Mouse (Mus musculus): ENCODE results near the gene Igtp. TPM values are rescaled to one million over a fixed set of nuclear protein-coding genes. Genes with fewer than 3 reads are reported as not detected.
"Not testable (repeated sequence)": the region's sequence is repeated elsewhere in the genome, so short reads cannot be mapped to it uniquely, and the experiment has no call there.

Igtp gene
- total RNA-seq (2021): 1 to 10 TPM; 2.1 TPM
- long read RNA-seq, experiment 1, partial matches to known transcripts: 0 of 3 reads
- long read RNA-seq, experiment 1, other reads (novel, unspliced or antisense): 1 of 3 reads
- long read RNA-seq, experiment 2, partial matches to known transcripts: 0 of 2 reads
- long read RNA-seq, experiment 2, other reads (novel, unspliced or antisense): 0 of 2 reads

DNA sequence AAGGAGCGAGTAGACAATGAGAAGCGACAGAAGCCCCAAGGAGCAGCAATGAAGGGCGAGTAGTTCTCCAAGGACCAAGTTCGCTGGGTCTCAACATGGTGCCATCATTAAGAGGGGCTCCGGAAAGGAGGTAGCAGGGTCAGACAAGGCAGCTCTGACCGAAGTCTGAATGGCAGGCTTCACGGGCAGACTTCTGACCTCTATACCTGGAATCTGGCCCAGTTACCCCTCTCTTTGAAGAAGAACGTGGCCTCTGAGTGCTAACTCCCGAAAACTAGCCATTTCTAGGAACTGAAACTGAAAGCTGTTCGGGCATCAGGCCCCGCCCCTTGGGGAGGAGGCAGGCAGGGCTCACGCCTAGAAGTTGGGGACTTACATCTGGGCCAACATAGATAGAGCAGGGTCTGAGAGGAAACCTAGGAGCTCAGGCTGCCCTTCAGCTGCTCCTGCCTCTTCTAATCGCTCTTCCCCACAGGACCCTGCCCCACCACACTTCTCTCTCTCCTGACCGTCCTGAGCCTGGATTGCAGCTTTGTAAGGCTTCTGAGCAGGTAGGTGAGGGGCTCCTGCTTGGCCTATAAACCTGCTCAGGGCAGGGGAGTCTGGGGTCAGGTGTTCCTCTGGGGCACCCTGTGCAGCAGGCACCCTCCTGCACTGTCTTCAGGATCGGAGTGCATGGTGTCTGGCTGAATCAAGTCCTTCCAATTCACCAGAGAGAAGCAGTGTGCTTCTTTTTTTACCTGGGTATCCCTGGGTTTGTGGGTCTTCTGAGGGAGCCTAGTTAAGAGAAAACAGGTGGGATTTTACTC, at the start of gene Igtp, which contains the start of gene Irgm2:
Gene Igtp (plus strand): TSS at position 328 of the 809 bp plus-strand sequence.
Gene Irgm2 (plus strand): TSS at position 390 of the 809 bp plus-strand sequence.
- intact Hi-C loops (cut with DNase I): not testable (repeated sequence)
- DNase-seq (ENCODE audit: low spot score in 2 of 2): peak; percentile 49

DNA sequence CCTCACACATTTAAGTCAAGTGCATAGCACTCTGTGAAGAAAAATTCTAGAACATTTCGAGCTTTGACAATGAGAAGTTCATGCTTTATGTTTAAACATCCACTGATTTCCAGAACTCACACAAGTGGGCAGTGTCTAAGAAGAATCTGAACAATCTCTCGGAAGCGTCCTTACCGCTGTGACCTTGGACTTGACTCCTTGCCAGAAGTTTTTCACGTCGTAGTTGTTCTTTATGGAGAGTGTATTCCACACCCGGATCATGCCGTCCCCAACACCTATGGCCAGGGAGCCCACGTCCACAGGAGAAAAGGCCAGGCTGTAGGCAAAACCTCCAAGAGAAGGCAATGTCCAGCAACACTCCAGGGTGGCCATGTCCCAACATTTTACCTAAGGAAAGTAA, 43.9 kb upstream of the Igtp start:
- intact Hi-C loops (cut with DNase I): no loop called here

DNA sequence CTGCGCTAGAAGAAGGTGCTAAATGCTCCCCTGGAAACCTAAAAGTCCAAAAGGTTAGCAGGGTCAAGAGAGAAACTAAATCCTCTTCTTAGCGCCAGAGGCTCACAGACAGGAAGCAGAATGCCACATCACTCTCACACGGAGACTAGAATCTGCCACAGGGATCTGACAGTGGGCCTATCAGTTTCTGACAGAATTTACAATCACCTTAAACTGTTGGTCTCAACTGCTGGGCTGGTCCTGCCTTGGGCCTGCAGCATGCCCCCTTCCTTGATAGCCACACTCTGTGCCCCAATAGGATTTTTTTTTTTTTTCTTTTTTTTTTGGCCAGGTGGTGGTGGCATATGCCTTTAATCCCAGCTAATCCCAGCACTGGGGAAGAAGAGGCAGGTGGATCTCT, 42.5 kb upstream of the Igtp start:
- DNase-seq (ENCODE audit: low spot score in 2 of 2): no peak
- intact Hi-C loops (cut with DNase I): no loop called here

More for the DNA sequence above, 43.9 kb upstream of the Igtp start:
- no peak for DNase-seq (ENCODE audit: low spot score in 2 of 2)

DNA sequence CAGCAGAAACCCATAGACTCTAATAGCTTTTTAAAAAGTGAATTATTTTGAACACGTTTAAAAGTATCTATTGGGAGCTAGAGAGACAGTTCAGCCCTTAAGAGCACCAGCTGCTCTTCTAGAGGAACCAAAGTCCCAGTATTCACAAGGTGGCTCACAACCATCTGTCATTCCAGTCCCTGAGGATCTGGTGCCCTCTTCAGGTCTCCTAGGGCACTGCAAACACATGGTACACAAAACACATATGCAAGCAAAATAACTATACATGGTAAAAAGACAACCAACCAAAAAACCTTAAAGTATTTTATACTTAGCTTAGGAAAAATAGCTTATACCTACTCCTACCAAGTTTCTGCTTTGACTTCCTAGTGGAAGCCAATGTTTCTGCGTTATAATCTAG, 34.3 kb upstream of the Igtp start:
- intact Hi-C loops (cut with DNase I): no loop called here
- no peak for DNase-seq (ENCODE audit: low spot score in 2 of 2)

DNA sequence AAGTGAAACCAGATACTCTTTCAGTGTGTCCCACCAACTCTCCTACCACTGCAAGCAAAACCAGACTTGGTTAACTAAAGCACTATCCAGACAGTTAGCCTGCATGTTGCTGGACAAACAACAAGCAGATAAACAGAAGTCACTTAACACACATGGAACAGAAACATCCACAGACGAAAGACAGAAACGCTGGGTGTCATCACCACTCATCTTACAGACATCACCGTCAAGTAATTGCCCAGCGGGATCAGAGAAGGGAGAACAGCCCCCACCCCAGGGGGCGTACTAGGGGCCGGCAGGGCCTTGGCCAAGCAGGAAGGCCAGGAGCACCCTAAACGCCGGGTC, 31.6 kb upstream of the Igtp start:
- no peak for DNase-seq (ENCODE audit: low spot score in 2 of 2)
- intact Hi-C loops (cut with DNase I): no loop called here

DNA sequence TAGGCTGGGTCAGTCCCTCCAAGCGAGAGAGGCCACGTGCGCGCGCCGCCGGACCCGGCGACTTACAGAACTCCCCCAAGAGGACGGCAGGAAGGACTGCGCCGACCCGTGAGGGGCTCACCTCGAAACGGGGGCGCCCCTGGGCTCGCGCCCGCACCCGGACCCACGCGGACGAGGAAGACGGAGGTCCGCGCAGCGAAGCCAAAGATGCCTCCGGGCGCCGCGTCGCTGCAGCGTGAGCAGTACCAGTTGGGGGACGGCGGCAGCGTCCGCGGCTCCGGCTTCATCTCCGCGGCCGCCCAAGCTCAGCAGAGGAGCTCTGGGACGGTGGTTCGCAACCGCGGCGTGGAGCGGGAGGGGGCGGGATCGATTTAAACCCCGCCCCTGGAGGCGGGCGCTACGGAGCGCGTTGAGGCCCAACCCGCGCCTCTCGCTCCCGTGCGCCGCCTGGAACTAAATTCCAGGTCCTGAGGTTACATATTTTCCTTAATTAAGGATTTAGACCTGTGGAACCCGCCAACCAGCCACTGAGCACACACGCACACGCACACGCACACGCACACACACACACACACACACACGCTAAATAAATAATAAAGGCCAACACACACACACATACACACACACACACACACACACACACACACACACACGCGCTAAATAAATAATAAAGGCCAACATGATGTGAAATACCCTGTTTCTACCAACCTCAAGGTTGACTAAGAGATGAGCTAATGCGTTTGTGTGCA, 31.0 kb upstream of the Igtp start, which contains the start of gene Gemin5:
Gene Gemin5 (minus strand): TSS at position 373 of the 749 bp plus-strand sequence.
- DNase-seq (ENCODE audit: low spot score in 2 of 2): peak; percentile 80 to 88
- intact Hi-C loops (cut with DNase I): no loop called here

DNA sequence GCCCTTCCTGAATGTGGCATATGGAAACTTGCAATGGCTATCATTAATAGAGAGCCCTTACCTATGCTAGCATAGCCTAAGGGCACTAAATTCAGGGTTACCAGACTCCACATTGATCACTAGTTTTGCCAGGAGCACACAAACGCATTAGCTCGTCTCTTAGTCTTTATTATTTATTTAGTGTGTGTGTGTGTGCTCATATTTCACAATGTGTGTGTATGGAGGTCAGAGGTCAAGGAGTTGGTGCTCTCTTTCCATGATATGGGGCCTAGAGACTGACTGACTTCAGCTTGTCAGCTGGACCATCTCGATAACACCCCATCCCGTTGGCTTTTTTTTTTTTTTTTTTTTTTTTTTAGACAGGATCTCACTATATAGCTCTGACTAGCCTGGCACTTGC, 29.7 kb upstream of the Igtp start:
- intact Hi-C loops (cut with DNase I): loop anchor here (5.0 kb wide), 1 partner anchor 133 kb away; no protein-coding TSS in a partner anchor
- no peak for DNase-seq (ENCODE audit: low spot score in 2 of 2)

DNA sequence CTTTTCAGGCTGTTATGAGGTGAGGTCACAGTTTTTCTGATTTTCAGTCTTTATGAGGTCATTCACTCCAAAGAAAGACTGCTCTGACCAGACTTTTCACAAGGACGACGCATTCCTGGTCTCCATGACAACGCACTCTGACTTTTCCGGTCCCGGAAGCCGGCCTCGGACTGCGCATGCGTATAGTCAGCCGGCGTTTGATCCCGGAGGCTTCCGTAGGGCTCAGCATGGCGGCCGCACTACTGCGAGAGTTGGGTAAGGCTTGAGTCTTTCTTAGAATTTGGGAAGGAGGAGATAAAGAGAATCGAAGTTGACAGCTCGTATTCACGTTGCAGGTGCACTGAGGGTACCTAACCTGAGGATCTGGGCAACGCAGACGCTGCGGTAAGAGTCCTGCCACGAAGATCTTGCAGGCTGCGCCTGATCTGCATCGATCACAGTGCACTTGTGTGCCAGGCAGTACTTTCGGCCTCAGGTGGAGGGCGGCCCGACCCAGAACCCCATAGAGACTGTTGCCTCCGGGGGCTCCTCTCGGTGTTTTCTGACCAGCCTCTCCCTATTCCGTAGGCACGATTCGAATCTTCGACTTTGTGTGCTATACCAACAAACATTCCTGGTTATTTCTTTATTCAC, 27.8 kb upstream of the Igtp start, which contains the start of gene Mrpl22:
Gene Mrpl22 (plus strand): TSS at position 203 of the 633 bp plus-strand sequence.
- DNase-seq (ENCODE audit: low spot score in 2 of 2): peak; percentile 95 to 98
- intact Hi-C loops (cut with DNase I): loop anchor here (5.0 kb wide), 1 partner anchor 131 kb away; no protein-coding TSS in a partner anchor

DNA sequence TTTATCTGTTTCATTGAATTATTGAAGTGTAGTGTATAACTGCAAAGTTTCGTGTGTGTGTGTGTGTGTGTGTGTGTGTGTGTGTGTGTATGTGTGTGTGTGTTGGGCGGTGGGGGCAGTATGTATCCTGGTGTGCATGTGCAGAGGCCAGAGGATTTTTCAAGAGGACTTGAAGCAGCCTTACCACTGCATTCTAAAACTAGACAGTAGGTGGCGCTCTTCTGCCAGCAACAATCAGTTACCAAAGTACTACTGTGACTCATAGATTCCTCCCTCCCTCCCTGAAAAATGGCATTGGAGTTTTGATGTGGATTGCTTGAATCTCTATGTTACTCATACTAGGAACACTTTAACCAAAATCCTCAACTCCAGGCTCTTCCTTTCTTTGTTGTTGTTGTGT, 19.8 kb upstream of the Igtp start:
- intact Hi-C loops (cut with DNase I): loop anchor here (2.0 kb wide), 1 partner anchor 45 kb away; no protein-coding TSS in a partner anchor
- DNase-seq (ENCODE audit: low spot score in 2 of 2): peak; percentile 93 to 95

DNA sequence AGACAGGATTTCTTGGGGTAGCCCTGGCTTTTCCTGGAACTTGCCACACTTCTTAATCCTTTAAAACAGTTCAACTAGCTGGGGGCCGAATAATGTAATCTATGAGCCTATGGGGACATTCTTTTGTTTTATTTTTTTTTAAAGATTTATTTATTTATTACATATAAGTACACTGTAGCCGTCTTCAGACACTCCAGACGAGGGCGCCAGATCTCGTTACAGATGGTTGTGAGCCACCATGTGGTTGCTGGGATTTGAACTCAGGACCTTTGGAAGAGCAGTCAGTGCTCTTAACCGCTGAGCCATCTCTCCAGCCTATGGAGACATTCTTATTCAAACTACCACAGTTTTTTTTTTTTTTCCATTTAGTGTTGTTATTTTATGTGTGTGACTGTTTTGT, 19.4 kb upstream of the Igtp start:
- not testable (repeated sequence) for DNase-seq (ENCODE audit: low spot score in 2 of 2)
- intact Hi-C loops (cut with DNase I): loop anchor here (2.0 to 10.0 kb wide), 2 partner anchors 45 to 315 kb away; partner anchors contain the start of gene Olfr332

DNA sequence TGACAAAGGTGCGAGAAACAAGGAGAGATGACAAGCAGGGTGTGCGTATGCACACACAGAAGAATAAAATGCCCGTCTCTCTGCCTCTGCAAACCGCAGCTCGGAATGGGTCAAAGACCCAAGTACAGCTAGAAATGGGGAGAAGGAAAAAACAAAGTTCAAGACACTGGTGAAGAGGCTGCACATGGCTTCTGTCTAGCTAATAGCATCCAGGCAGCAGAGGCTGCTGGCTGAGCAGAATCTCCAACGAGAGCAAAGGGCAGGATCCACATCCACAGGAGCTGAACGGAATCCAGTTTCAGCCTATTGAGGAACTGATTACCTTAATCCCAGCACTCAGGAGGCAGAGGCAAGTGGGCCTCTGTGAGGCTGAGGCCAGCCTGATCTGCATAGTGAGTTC, 18.6 kb upstream of the Igtp start:
- intact Hi-C loops (cut with DNase I): loop anchor here (10.0 kb wide), 1 partner anchor 314 kb away; the partner anchor contains the start of gene Olfr332
- DNase-seq (ENCODE audit: low spot score in 2 of 2): no peak

DNA sequence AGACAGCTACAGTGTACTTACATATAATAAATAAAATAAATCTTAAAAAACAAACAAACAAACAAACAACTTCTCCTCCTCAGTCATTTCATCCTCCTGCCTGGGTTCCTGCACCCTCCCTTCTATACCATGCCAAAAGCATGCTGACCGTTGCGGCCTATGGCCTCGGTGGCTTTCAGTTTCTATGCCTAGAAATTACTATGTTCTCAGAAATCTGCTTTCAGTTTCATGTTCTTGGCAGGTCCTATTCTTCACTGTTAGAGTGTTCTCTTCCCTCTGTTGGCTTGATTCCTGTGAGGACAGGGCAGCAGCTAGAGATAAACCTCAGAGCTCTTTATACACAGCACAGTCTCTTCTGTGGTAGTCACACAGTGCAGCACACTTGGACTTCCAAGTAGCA, 15.8 kb upstream of the Igtp start:
- intact Hi-C loops (cut with DNase I): loop anchor here (10.0 kb wide), 1 partner anchor 311 kb away; the partner anchor contains the start of gene Olfr332
- no peak for DNase-seq (ENCODE audit: low spot score in 2 of 2)

DNA sequence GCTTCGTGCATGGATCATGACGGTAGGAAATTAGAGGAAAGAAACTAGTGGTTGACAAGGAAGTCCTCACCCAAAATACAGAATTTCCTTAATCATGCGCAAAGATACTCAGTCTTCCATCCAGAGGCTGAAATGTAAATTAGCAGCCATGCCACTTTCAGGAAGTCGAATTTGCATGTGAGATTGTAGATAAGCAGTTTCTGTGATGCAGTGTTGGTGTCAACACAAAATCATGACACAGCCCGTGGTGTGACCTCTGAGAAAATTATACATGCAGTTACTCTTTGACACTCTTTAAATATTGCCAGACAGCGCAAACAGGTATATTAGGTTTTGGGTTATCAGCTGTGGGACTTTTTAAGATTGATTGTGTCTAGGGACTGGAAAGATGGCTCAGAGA, 9.7 kb upstream of the Igtp start:
- intact Hi-C loops (cut with DNase I): loop anchor here (10.0 kb wide), 1 partner anchor 305 kb away; the partner anchor contains the start of gene Olfr332
- no peak for DNase-seq (ENCODE audit: low spot score in 2 of 2)

DNA sequence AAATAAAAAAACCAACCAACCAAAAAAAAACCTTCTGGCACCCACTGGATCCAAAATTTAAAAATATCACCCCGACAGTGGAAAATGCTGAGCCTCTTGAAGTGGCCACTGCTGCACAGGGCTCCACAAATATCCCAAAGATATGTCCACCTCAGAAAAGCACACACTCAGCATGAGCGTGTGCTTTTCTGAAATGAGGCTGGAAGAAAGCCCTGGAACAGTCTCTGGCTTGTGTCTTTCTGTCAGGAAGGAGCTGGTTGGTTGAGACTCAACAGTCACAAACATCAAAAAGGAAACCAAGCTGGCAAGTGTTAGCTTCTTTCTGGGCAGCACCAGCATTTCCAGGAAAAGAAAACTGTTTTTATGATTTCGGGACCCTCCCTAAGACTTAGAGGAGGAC, 6.0 kb upstream of the Igtp start:
- DNase-seq (ENCODE audit: low spot score in 2 of 2): peak; percentile 18 to 40
- intact Hi-C loops (cut with DNase I): no loop called here

DNA sequence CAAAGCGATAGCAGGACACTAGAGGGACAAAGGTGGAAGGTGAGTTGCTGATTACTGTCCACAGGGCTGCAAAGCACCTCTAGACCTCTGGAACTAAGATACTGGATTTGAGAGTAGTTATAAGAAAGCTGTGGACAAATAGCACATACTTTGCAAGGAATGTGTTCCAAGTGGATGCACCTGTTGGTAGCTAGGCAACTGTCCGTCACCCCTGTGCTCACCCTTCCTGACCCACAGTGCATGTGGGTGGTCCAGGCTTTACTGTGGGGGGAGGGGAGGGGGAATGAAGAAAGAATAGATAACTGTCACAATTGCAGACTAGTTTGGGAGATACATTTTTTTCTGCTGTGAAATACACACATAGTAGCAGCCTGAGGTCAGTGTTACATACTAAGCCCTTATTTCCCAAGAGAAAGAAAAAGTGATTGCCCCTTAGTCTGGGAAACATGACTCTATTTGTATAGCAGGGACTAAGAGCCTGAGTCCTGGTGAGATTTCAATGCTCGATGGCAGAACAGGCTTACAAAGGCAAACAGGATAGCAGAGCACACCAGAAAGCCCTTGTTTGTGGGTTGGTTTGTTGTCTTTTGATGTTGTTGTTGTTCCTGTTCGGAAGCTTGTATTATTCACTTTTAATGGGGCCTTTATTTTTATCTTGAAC, 5.4 kb upstream of the Igtp start:
- no peak for DNase-seq (ENCODE audit: low spot score in 2 of 2)
- intact Hi-C loops (cut with DNase I): no loop called here

DNA sequence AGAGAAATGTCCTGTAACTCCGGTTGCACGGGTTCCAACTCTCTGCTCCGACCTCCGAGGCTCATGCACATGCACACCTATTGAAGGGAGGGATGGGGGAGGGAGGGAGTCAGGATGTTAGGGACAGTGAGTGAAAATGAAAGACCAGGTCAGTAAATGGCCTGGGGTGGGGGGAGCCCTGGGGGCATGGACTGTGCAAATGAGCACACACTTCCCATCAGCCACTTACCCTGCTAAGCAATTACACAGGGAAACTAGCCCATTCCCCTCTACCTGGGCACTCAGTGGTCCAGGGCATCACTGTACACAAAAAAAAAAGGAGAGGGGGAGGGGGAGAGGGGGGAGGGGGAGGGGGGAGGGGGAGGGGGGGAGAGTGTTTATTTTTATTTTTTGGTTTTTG, 693 bp upstream of the Igtp start:
- DNase-seq (ENCODE audit: low spot score in 2 of 2): no peak
- intact Hi-C loops (cut with DNase I): no loop called here

DNA sequence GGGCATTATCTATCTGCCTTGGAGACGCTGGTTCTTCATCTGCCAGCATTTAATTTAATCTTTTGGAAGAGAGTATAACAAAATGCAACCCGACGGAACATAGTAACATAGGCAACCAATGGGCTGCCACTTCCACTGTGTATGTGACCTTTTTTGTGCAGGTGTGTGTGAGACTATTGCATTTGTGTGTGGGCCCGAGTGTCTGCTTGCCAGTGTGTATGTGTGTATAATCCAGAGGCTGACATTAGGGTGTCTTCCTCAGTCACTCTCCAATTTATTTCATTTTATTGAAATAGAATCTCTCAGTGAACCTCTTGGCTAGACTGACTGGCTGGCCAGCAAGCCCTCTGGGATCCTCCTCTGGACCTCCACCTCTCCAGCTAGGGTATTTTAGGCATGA, 870 bp downstream of the Igtp start:
- DNase-seq (ENCODE audit: low spot score in 2 of 2): no peak
- intact Hi-C loops (cut with DNase I): no loop called here

DNA sequence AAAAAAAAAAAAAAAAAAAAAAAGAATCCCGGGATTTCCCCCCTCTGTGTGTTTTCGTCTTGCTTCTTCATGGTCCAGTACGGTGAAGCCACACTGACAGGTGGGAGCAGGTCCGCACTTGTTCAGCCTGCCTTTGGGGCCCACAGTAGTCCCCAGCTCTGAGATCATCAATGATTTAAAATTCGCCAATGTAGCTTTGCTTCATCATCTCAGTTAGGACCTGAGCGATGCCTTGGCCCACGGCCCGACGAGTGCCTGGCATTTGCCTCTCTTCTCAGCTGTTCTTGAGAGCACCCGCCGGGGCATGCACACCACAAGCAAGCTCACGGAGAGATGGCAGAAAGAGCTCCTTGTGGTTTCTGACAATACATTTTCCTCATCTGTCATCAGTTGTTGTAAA, 1.7 kb downstream of the Igtp start:
- DNase-seq (ENCODE audit: low spot score in 2 of 2): no peak
- intact Hi-C loops (cut with DNase I): no loop called here

Data from left cerebral cortex, postnatal 14 days (tissue).